In the genomic region with DNA sequence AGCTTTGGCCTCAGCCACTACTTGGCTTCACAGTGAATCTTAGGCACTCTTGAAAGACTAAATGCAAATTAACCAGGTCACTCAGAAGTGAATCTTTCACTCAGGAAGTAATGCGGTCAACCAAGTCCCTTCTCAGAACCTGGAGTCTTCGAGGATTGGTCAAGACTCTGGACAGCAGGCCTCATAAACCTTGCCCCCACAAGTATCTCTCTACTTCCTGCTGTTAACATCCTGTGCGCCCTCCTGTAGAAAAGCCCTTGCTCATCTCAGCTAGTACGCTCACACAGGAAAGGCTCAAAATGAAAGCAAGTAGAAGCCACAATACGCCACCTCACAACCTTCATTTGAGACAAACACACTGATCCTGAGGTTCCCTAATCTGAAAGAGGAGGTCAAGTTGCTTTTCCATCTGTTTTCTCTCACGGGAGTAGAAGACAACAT, we compare ENCODE assay signal across 17 mouse cellular contexts.
DNase-seq lines count a peak whose midpoint lies in the region; ATAC-seq and TF ChIP-seq lines count a peak whose summit lies in the region.
"Had no signal": no experiment of that assay in that cellular context is flagged by ENCODE, and none has a peak within 500 bp of the region (broad histone marks: within the 10 kb centered on the region; RNA-seq: fewer than 3 reads in every experiment).

No protein-coding gene starts in this region.

- no peak overlapping the region for H3K9ac ChIP-seq in heart, postnatal 0 days (replicated peaks; ENCODE audit: low read depth, low read length)
- H3K9ac ChIP-seq in heart, embryonic 11.5 days (ENCODE audit: low read depth, low read length): no peak overlapping the region
- H3K9ac ChIP-seq: forebrain, embryonic 12.5 days; intestine, embryonic 15.5 days; midbrain, embryonic 12.5 days had no signal

- H3K4me1 ChIP-seq in heart, postnatal 0 days (ENCODE audit: control insufficient read depth, insufficient read depth): peaks cover 15% of the 10 kb centered on the region; the same call in 1 of the 2 replicates
- H3K4me1 ChIP-seq in heart, embryonic 11.5 days (ENCODE audit: control insufficient read depth, insufficient read depth, low read length): peaks cover 10% of the 10 kb centered on the region
- H3K4me1 ChIP-seq: embryonic facial prominence, embryonic 10.5 days; forebrain, embryonic 12.5 days; midbrain, embryonic 12.5 days had no signal

- no peak for TF ChIP-seq EP300 in heart, postnatal 0 days (IDR thresholded peaks at IDR 0.05; ENCODE audit: low read depth)

- H3K4me3 ChIP-seq in heart, postnatal 0 days (ENCODE audit: low read depth, low read length): no peak overlapping the region
- H3K4me3 ChIP-seq in heart, embryonic 11.5 days (ENCODE audit: low read depth, low read length): no peak overlapping the region
- H3K4me3 ChIP-seq in macrophage (ENCODE audit: inconsistent target): no peak overlapping the region
- H3K4me3 ChIP-seq: embryonic facial prominence, embryonic 10.5 days; forebrain, embryonic 12.5 days; intestine, embryonic 15.5 days; midbrain, embryonic 12.5 days had no signal

- TF ChIP-seq CTCF in heart, postnatal 0 days (IDR thresholded peaks at IDR 0.05; ENCODE audit: low read depth): no peak

- H3K27ac ChIP-seq in heart, postnatal 0 days (ENCODE audit: low read depth): 0 out of 2 replicates have a peak overlapping the region, but pooled peaks have one; percentile 11
- H3K27ac ChIP-seq in heart, embryonic 11.5 days (ENCODE audit: low read depth, low read length): no peak overlapping the region
- 0 out of 2 replicates have a peak overlapping the region, but pooled peaks have one; percentile 1 for H3K27ac ChIP-seq in macrophage
- H3K27ac ChIP-seq: embryonic facial prominence, embryonic 10.5 days; forebrain, embryonic 12.5 days; intestine, embryonic 15.5 days; midbrain, embryonic 12.5 days had no signal

- no peak overlapping the region for H3K4me2 ChIP-seq in heart, postnatal 0 days (ENCODE audit: low read depth, low read length)
- no peak overlapping the region for H3K4me2 ChIP-seq in heart, embryonic 11.5 days
- H3K4me2 ChIP-seq: forebrain, embryonic 12.5 days; intestine, embryonic 15.5 days; midbrain, embryonic 12.5 days had no signal

- no peaks in the 10 kb centered on the region for H3K9me3 ChIP-seq in heart, postnatal 0 days (replicated peaks; ENCODE audit: control insufficient read depth, low read length)
- no peaks in the 10 kb centered on the region for H3K9me3 ChIP-seq in heart, embryonic 11.5 days (replicated peaks; ENCODE audit: control insufficient read depth, low read length)
- H3K9me3 ChIP-seq: embryonic facial prominence, embryonic 10.5 days; forebrain, embryonic 12.5 days; intestine, embryonic 15.5 days; midbrain, embryonic 12.5 days had no signal

- H3K27me3 ChIP-seq in heart, postnatal 0 days (ENCODE audit: control insufficient read depth, insufficient read depth, low read length): no peaks in the 10 kb centered on the region
- no peaks in the 10 kb centered on the region for H3K27me3 ChIP-seq in heart, embryonic 11.5 days (ENCODE audit: control insufficient read depth, insufficient read depth, low read length)
- H3K27me3 ChIP-seq in splenic B cell, adult 2 months (ENCODE audit: control insufficient read depth, insufficient read depth, low read length, poor library complexity, severe bottlenecking): no peaks in the 10 kb centered on the region
- H3K27me3 ChIP-seq: forebrain, embryonic 12.5 days; intestine, embryonic 15.5 days; midbrain, embryonic 12.5 days had no signal

- WGBS in heart, postnatal 0 days: 76% methylated on average over 6 of the region's 6 CpGs
- WGBS in heart, embryonic 11.5 days (ENCODE audit: insufficient replicate concordance): 76% methylated on average over 6 of the region's 6 CpGs
- WGBS in macrophage (ENCODE audit: missing documents): 27% methylated on average over 6 of the region's 6 CpGs

- peaks cover 96% of the 10 kb centered on the region for H3K79me2 ChIP-seq in macrophage (ENCODE audit: inconsistent target)

- H3K36me3 ChIP-seq in heart, postnatal 0 days (replicated peaks; ENCODE audit: control insufficient read depth, insufficient read depth, low read length): no peaks in the 10 kb centered on the region
- H3K36me3 ChIP-seq in heart, embryonic 11.5 days (ENCODE audit: control insufficient read depth, insufficient read depth, low read length): no peaks in the 10 kb centered on the region
- H3K36me3 ChIP-seq in macrophage (ENCODE audit: inconsistent target): no peaks in the 10 kb centered on the region
- no peaks in the 10 kb centered on the region for H3K36me3 ChIP-seq in splenic B cell, adult 2 months (ENCODE audit: control insufficient read depth, insufficient read depth, low read length, poor library complexity, severe bottlenecking)
- H3K36me3 ChIP-seq: embryonic facial prominence, embryonic 10.5 days; forebrain, embryonic 12.5 days; intestine, embryonic 15.5 days; midbrain, embryonic 12.5 days had no signal

- DNase-seq in heart, postnatal 0 days (ENCODE audit: low spot score): no peak
- DNase-seq in CD4-positive helper T cell, adult 2 months (ENCODE audit: low read depth, low spot score): peak; percentile 80
- DNase-seq in splenic B cell, adult 2 months (ENCODE audit: low read depth, low spot score): peak; percentile 75
- DNase-seq in cerebellum, adult 9-10 months: no peak
- DNase-seq in gastrocnemius, postnatal 25 days: no peak
- DNase-seq: adrenal gland, postnatal 25 days; cerebellum, adult 11-12 months; gastrocnemius, postnatal 36 days; heart, postnatal 10 days; right cerebral cortex, postnatal 4 days had no signal

- ATAC-seq in heart, postnatal 0 days (ENCODE audit: insufficient read depth, low read depth): no peak
- no peak for ATAC-seq in heart, embryonic 11.5 days (replicated peaks; ENCODE audit: insufficient number of reproducible peaks, low FRiP score, low TSS enrichment)
- ATAC-seq in erythroblast, adult 5-6 weeks (replicated peaks; ENCODE audit: low FRiP score, poor library complexity, severe bottlenecking): no peak
- ATAC-seq: intestine, embryonic 15.5 days had no signal

Comparison
In these comparisons a context has a peak if more than half of its experiments do, and no peak if none do; other contexts are left out.
1. DNase-seq: peak in CD4-positive helper T cell, adult 2 months (single experiment) and splenic B cell, adult 2 months (single experiment); none in heart, postnatal 0 days (single experiment), cerebellum, adult 9-10 months (single experiment) and gastrocnemius, postnatal 25 days (single experiment).